Mouse (Mus musculus) liver, postnatal 0 days (tissue): ENCODE results near the gene Gm17545.

ENCODE experiments used
- CTCF ChIP-seq: sonication (generic); IDR thresholded peaks from 2 replicates; pipeline ENCODE4 v1.5.1; 2016; ENCODE audit warnings: antibody characterized with exemption, low read depth
- EP300 ChIP-seq: IDR thresholded peaks from 2 replicates; pipeline ENCODE4 v1.6.1; 2016; ENCODE audit warnings: antibody characterized with exemption, low read depth, mild to moderate bottlenecking

- TF ChIP-seq CTCF (no peak), EP300 (no peak)
These were observed 51.5 kb downstream of the Gm17545 start for GRCm38 (mm10) chr9:22505574-22505973.
